Mouse (Mus musculus): ENCODE results near the gene Zfp523.

DNA sequence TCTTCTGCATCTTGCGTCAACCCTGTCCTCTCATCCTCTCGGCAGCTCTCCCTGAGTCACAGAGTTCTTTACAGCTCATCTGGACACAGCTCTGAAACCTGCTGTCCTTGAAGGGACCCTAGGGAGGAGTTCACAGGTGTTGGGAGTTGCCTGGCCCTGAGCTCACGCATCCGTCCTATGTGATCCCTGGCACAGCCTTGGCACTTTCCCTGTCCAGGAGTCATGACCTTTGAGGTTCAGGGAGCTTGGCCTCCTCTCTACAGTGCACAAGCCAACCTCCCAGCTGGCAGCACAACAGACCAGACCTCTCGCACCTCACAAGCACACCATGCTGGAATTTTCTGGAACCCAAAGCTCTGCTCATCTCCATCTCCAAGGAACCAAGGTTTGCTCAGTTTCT lies 63.9 kb downstream of the Zfp523 start:
- no peak for TF ChIP-seq CTCF (IDR thresholded peaks at IDR 0.05; ENCODE audit: low read depth)
- no peak for TF ChIP-seq EP300 (IDR thresholded peaks at IDR 0.05; ENCODE audit: low read depth)

Data from liver, embryonic 14.5 days (tissue).